Mouse (Mus musculus): Measurements from ENCODE around the gene Lrrc8d. TPM values are rescaled to one million over a fixed set of nuclear protein-coding genes. Genes with fewer than 3 reads are reported as not detected.

Lrrc8d gene
- 1 to 10 TPM; 8.6 to 9.8 TPM for total RNA-seq (2021)

GRCm38 (mm10) chr5:105699141-105700069 lies at the start of gene Lrrc8d:
TSS of gene Lrrc8d (plus strand) at chr5:105699969.
- intact Hi-C loops (cut with DNase I): loop anchor here (1.0 kb wide), 1 partner anchor 99 kb away; no protein-coding TSS in a partner anchor

GRCm38 (mm10) chr5:105650728-105651479 lies 48.9 kb upstream of the Lrrc8d start:
- intact Hi-C loops (cut with DNase I): loop anchor here (2.0 kb wide), 1 partner anchor 64 kb away; no protein-coding TSS in a partner anchor
- DNase-seq: no peak

More at GRCm38 (mm10) chr5:105699141-105700069, at the start of gene Lrrc8d:
- peak; percentile 82 to 89 for DNase-seq

GRCm38 (mm10) chr5:105651561-105651991 lies 48.2 kb upstream of the Lrrc8d start:
- peak in 1 of 2 experiments; percentile 22 for DNase-seq
- intact Hi-C loops (cut with DNase I): loop anchor here (2.0 kb wide), 1 partner anchor 65 kb away; no protein-coding TSS in a partner anchor

DNA sequence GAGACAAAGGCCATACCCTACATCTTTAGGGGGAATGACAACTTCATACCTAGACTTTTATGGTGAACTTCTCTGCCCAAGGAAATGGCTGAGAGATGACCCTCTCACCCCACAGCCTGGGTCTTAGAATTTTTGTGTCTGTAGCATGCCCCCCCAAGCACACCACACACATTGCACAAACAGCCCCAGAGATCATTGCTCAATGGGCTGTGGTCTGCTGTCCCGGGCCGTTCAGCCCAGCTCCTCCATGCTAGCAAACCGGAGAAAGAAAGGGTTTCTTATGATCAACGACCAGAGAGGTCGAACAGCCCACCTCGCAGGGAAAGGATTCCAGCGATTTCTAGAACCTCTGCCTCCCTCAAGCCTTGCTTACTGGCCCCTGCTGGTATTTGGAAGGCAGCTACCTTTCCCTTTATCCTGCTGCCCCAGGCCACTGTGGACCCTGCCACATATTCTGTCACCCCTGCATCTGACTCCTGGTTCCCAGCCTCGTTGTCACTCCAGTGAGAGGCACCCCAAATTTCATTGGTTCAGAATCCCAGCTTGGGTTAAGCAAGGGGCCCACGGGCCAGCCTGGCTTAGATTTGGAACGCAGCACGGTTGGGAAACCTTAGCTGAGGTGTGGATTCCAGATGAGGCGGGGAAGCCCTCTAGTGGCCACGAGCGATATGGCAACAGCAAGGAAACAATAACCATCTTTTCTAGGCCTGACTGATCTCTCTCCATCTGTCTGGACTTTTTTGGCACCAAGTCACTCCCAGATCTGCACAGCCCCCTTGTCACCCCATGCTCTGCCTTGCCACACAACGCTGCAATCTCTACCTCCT lies 45.3 kb upstream of the Lrrc8d start:
- DNase-seq: peak; percentile 87 to 89
- intact Hi-C loops (cut with DNase I): loop anchor here (1.0 kb wide), 3 partner anchors 135 to 249 kb away; partner anchors contain the start of gene Lrrc8c

- intact Hi-C loops (cut with DNase I): no loop called here
- no peak for DNase-seq
Observed at GRCm38 (mm10) chr5:105655100-105655734, 44.6 kb upstream of the Lrrc8d start.

DNA sequence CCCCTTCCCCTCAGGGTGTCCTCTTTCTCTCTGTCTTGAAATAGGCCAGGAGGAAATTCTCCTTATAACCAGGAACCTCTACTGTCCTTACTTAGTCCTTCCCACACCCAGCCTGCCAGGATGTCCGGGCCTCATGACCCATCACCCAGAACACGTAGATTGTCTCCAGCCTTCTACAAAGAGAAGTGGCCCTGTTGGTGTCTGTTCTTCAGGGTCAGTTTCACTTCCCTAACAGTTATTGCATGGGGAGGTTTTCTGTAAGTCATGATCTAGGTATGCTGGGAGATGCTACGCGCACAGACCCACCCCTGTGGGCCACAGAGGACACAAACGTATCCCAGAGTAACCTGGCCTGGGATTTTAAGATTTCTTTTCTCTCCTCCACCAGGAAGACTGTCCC lies 37.9 kb upstream of the Lrrc8d start:
- no peak for DNase-seq
- intact Hi-C loops (cut with DNase I): no loop called here

- no peak for DNase-seq
- intact Hi-C loops (cut with DNase I): no loop called here
Observed at GRCm38 (mm10) chr5:105666930-105667329, 32.8 kb upstream of the Lrrc8d start.

DNA sequence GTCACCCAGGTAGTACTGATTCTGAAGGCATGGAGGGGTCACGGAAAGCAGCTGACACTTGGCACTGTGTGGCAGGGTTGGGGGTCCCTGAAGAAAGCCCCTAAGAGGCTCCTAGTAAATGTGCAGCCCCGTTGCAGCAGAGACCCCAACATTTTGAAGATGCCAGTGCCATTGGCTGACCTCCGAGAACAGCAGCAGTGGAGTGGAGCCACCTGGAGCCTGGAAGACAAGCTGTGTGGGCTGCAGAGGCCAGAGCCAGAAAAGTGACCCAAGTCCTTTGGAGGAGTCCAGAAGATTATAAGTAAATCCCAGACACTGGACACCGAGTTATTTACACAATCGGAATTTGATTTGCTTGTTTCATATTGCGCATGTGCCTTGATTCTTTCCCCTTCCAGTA lies 32.4 kb upstream of the Lrrc8d start:
- no peak for DNase-seq

GRCm38 (mm10) chr5:105669086-105669485 lies 30.7 kb upstream of the Lrrc8d start:
- no peak for DNase-seq

More for the DNA sequence above, 32.4 kb upstream of the Lrrc8d start:
- intact Hi-C loops (cut with DNase I): no loop called here

DNA sequence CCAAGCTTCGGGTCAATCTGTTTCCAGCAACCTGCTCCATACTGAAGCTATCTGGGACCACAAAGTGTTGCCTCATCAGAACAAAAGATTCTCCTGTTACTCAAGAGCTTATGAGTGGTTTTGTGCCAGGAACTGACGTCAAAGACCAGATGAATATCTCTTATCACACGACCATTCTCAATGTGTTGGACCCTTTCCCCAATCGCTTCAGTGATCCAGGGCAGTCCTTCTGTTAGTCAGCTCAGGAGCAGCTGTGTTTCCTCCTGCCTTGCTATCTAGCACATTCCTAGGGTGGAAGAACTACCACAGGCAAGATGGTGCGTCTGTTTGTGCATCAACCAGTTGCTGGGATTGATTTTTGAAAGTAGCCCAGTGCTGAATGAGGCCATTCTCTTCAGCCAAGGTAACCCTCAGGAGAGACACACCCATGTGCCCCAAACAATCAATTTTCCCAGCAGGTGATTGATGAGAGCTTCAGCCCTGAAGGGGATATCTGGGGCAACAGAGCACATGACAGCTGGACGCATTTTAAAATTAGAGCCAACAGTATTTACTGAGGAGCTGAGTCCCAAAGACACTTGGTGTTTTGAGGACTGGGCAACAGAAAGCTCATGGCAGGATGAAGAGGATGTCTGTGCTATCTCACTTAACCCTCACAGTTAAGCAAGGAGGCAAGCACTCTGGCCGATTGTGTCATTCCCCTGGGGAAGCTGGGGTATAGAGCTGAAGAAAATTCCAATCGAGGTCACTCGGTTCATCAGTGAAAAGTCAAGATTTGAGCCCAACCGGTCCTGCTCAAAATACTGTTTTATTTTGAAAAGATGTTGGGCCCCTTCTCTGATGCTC lies 30.0 kb upstream of the Lrrc8d start:
- intact Hi-C loops (cut with DNase I): no loop called here
- no peak for DNase-seq

More at GRCm38 (mm10) chr5:105669086-105669485, 30.7 kb upstream of the Lrrc8d start:
- intact Hi-C loops (cut with DNase I): no loop called here

GRCm38 (mm10) chr5:105672332-105672731 lies 27.4 kb upstream of the Lrrc8d start:
- intact Hi-C loops (cut with DNase I): no loop called here
- DNase-seq: no peak

- intact Hi-C loops (cut with DNase I): no loop called here
- no peak for DNase-seq
Observed at GRCm38 (mm10) chr5:105675511-105675910, 24.3 kb upstream of the Lrrc8d start.

DNA sequence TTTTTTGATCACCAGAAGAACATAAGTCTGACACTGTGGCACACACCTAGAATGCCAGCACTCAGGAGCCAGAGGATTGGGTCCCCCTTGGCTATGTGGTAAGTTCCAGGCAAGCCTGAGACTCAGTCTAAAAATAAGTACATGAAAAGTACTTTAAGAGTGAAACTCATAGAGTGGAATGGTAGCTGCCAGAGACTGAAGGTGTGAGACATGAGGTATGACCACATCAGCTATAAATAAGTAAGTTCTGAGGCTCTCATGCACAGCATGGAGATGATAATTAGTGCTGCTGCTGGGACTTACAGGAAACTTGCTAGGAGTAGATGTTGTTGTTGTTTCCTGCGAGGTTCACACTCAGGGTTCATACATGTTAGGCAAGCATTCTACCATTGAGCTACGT lies 22.7 kb upstream of the Lrrc8d start:
- intact Hi-C loops (cut with DNase I): no loop called here
- no peak for DNase-seq

DNA sequence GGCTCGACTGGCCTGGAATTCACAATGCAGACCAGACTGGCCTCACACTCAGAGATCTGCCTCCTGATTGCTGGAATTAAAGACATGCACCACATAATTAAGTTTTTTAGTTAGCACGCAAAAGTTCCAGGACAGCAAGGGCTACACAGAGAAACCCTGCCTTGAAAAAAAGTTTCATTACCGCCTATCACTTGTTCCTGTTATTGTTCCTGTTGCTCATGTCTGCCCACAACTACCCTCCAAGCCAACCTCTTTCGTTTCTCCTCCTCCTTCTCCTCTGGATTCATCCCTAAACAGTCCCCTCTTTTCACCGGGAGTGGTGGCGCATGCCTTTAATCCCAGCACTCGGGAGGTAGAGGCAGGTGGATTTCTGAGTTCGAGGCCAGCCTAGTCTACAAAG lies 21.5 kb upstream of the Lrrc8d start:
- intact Hi-C loops (cut with DNase I): no loop called here
- no peak for DNase-seq

- intact Hi-C loops (cut with DNase I): no loop called here
- no peak for DNase-seq
Observed at GRCm38 (mm10) chr5:105679261-105679660, 20.5 kb upstream of the Lrrc8d start.

DNA sequence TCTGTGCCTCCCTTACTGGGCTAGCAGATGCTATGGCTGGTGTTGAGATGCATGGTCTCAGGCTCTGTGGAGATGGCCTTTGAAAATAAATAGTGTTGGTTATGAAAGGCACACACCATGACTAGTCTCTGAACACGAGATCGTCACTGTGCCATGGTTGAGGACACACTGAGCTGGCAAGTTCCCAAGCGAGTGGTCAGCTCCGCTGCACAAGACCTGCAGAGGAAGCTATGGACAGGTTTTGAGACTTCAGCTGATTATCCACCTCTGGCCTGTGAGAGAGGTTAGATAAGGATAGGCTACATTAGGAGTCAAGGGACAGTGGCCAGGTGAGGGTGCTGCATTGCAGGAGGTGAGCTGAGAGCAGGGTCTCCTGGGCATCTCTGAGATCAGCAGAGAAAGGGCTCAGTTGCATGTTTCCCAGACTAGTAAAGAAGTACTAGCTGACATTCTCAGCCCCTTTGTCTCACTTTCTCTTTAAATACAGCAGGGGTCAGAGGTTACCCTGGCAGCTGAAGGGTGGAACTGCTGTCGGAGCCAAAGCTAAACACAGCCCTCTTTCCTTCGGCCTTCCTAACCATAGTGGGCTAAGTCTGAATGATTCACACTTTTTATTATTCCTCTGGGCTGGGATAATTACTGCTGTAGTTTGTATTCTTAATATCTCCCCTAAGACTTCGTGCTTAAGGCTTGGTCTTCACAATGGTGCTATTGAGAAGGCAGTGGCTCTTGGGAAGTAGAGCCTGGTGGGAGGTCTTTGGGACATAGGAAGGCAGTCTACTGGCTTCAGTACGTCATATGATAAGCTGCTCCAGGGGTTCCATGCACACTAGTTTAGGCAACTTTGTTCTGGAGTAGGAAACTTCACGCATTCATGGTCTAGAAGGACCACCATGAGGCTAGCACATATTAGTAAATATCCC lies 19.6 kb upstream of the Lrrc8d start:
- DNase-seq: no peak
- intact Hi-C loops (cut with DNase I): loop anchor here (10.0 kb wide), 1 partner anchor 275 kb away; no protein-coding TSS in a partner anchor

GRCm38 (mm10) chr5:105682143-105682611 lies 17.6 kb upstream of the Lrrc8d start:
- intact Hi-C loops (cut with DNase I): loop anchor here (10.0 kb wide), 1 partner anchor 277 kb away; no protein-coding TSS in a partner anchor
- DNase-seq: no peak
